Comparison of ENCODE assay signal across 23 mouse cellular contexts in the genomic region with DNA sequence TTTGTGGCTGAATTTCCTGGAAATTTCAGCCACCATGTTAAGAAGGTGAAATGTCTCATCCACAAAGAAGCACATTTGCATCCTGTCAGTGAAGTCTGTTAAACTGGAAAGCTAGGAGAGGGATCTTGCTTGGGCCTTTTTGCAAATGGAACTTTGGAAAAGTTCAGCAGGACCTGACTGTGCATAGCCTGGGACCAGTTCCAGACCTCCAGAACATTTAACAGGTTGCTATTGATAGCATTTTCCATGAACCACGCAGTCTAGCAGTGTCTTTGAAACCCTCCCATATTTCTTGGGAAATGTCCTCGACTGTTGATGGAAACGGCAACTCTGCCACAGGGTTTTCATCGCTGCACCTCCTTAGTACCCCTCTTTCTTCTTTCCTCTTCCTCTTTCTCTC. TPM values are rescaled to one million over a fixed set of nuclear protein-coding genes. Genes with fewer than 3 reads are reported as not detected.
DNase-seq lines count a peak whose midpoint lies in the region; ATAC-seq lines count a peak whose summit lies in the region.
"Had no signal": no experiment of that assay in that cellular context is flagged by ENCODE, and none has a peak within 500 bp of the region (broad histone marks: within the 10 kb centered on the region; RNA-seq: fewer than 3 reads in every experiment).

No protein-coding gene starts in this region.

- ATAC-seq in limb, embryonic 12.5 days (ENCODE audit: insufficient number of reproducible peaks, insufficient read depth, low FRiP score, low TSS enrichment, low read depth): no peak
- no peak for ATAC-seq in embryonic facial prominence, embryonic 13.5 days (ENCODE audit: insufficient number of reproducible peaks, insufficient read depth, low FRiP score, low TSS enrichment, low read depth)
- ATAC-seq in embryonic facial prominence, embryonic 15.5 days (ENCODE audit: insufficient number of reproducible peaks, low FRiP score, low TSS enrichment, low read depth): no peak
- ATAC-seq: forebrain, embryonic 15.5 days; midbrain, embryonic 13.5 days; Patski had no signal

- H3K9me3 ChIP-seq in heart, embryonic 10.5 days: no peaks in the 10 kb centered on the region
- H3K9me3 ChIP-seq in limb, embryonic 12.5 days: no peaks in the 10 kb centered on the region
- H3K9me3 ChIP-seq in limb, embryonic 10.5 days (replicated peaks): no peaks in the 10 kb centered on the region
- no peaks in the 10 kb centered on the region for H3K9me3 ChIP-seq in embryonic facial prominence, embryonic 13.5 days
- H3K9me3 ChIP-seq in embryonic facial prominence, embryonic 15.5 days (replicated peaks): no peaks in the 10 kb centered on the region
- H3K9me3 ChIP-seq in midbrain, embryonic 10.5 days (replicated peaks): no peaks in the 10 kb centered on the region
- H3K9me3 ChIP-seq: forebrain, embryonic 15.5 days; G1E; hindbrain, embryonic 15.5 days; liver, embryonic 15.5 days; midbrain, embryonic 13.5 days had no signal

- H3K4me2 ChIP-seq in limb, embryonic 12.5 days: no peak overlapping the region
- H3K4me2 ChIP-seq in embryonic facial prominence, embryonic 13.5 days: no peak overlapping the region
- H3K4me2 ChIP-seq in embryonic facial prominence, embryonic 15.5 days (replicated peaks): no peak overlapping the region
- H3K4me2 ChIP-seq: forebrain, embryonic 15.5 days; hindbrain, embryonic 15.5 days; liver, embryonic 15.5 days; midbrain, embryonic 13.5 days had no signal

- DNase-seq in heart, embryonic 10.5 days (ENCODE audit: low spot score): no peak
- no peak for DNase-seq in heart, adult 8-10 months (ENCODE audit: low spot score)
- DNase-seq in limb, embryonic 10.5 days (ENCODE audit: low spot score): no peak
- DNase-seq in midbrain, embryonic 10.5 days (ENCODE audit: low spot score): no peak
- no peak for DNase-seq in embryo, embryonic 10.5 days (ENCODE audit: low spot score)
- DNase-seq: B cell, adult 2 months; cerebellum, adult 11 months; cerebellum, adult 9-11 months; gastrocnemius, postnatal 10 days; kidney, adult 2 months; kidney, postnatal 10 days; lung, postnatal 14 days had no signal

- peaks cover 93% of the 10 kb centered on the region for H3K4me1 ChIP-seq in heart, embryonic 10.5 days
- peaks cover 84% of the 10 kb centered on the region for H3K4me1 ChIP-seq in limb, embryonic 12.5 days (replicated peaks)
- peaks cover 65% of the 10 kb centered on the region for H3K4me1 ChIP-seq in limb, embryonic 10.5 days
- peaks cover 81% of the 10 kb centered on the region for H3K4me1 ChIP-seq in embryonic facial prominence, embryonic 13.5 days
- H3K4me1 ChIP-seq in embryonic facial prominence, embryonic 15.5 days: peaks cover 28% of the 10 kb centered on the region
- peaks cover 23% of the 10 kb centered on the region for H3K4me1 ChIP-seq in midbrain, embryonic 10.5 days

- H3K36me3 ChIP-seq in heart, embryonic 10.5 days: no peaks in the 10 kb centered on the region
- H3K36me3 ChIP-seq in limb, embryonic 12.5 days: no peaks in the 10 kb centered on the region
- no peaks in the 10 kb centered on the region for H3K36me3 ChIP-seq in limb, embryonic 10.5 days
- no peaks in the 10 kb centered on the region for H3K36me3 ChIP-seq in embryonic facial prominence, embryonic 13.5 days
- no peaks in the 10 kb centered on the region for H3K36me3 ChIP-seq in embryonic facial prominence, embryonic 15.5 days
- no peaks in the 10 kb centered on the region for H3K36me3 ChIP-seq in midbrain, embryonic 10.5 days
- H3K36me3 ChIP-seq: forebrain, embryonic 15.5 days; G1E; hindbrain, embryonic 15.5 days; liver, embryonic 15.5 days; midbrain, embryonic 13.5 days had no signal

- H3K27ac ChIP-seq in heart, embryonic 10.5 days: peak overlapping the region; percentile 47; the same call in 1 of the 2 replicates
- peak overlapping the region; percentile 85 for H3K27ac ChIP-seq in limb, embryonic 12.5 days
- no peak overlapping the region for H3K27ac ChIP-seq in limb, embryonic 10.5 days
- peak overlapping the region; percentile 82 for H3K27ac ChIP-seq in embryonic facial prominence, embryonic 13.5 days
- H3K27ac ChIP-seq in embryonic facial prominence, embryonic 15.5 days (replicated peaks): peak overlapping the region; percentile 49; the same call in 1 of the 2 replicates
- H3K27ac ChIP-seq in midbrain, embryonic 10.5 days (replicated peaks): no peak overlapping the region
- H3K27ac ChIP-seq: forebrain, embryonic 15.5 days; hindbrain, embryonic 15.5 days; left cerebral cortex, adult 2 months; liver, embryonic 15.5 days; midbrain, embryonic 13.5 days had no signal

- no peak overlapping the region for H3K9ac ChIP-seq in limb, embryonic 12.5 days (replicated peaks)
- no peak overlapping the region for H3K9ac ChIP-seq in embryonic facial prominence, embryonic 13.5 days
- H3K9ac ChIP-seq in embryonic facial prominence, embryonic 15.5 days: no peak overlapping the region
- H3K9ac ChIP-seq: forebrain, embryonic 15.5 days; hindbrain, embryonic 15.5 days; liver, embryonic 15.5 days; midbrain, embryonic 13.5 days had no signal

- H3K4me3 ChIP-seq in heart, embryonic 10.5 days: no peak overlapping the region
- no peak overlapping the region for H3K4me3 ChIP-seq in limb, embryonic 12.5 days (replicated peaks)
- H3K4me3 ChIP-seq in limb, embryonic 10.5 days: no peak overlapping the region
- no peak overlapping the region for H3K4me3 ChIP-seq in embryonic facial prominence, embryonic 13.5 days
- H3K4me3 ChIP-seq in embryonic facial prominence, embryonic 15.5 days (replicated peaks): no peak overlapping the region
- no peak overlapping the region for H3K4me3 ChIP-seq in midbrain, embryonic 10.5 days
- H3K4me3 ChIP-seq: forebrain, embryonic 15.5 days; hindbrain, embryonic 15.5 days; left cerebral cortex, adult 2 months; liver, embryonic 15.5 days; midbrain, embryonic 13.5 days had no signal

- H3K27me3 ChIP-seq in heart, embryonic 10.5 days (ENCODE audit: insufficient read depth, poor library complexity, severe bottlenecking): no peaks in the 10 kb centered on the region
- H3K27me3 ChIP-seq in limb, embryonic 12.5 days: no peaks in the 10 kb centered on the region
- H3K27me3 ChIP-seq in limb, embryonic 10.5 days (ENCODE audit: low read depth, poor library complexity, severe bottlenecking): no peaks in the 10 kb centered on the region
- H3K27me3 ChIP-seq in embryonic facial prominence, embryonic 13.5 days: no peaks in the 10 kb centered on the region
- H3K27me3 ChIP-seq in embryonic facial prominence, embryonic 15.5 days: no peaks in the 10 kb centered on the region
- H3K27me3 ChIP-seq in midbrain, embryonic 10.5 days (ENCODE audit: low read depth, poor library complexity, severe bottlenecking): no peaks in the 10 kb centered on the region
- H3K27me3 ChIP-seq: CH12.LX; forebrain, embryonic 15.5 days; hindbrain, embryonic 15.5 days; liver, embryonic 15.5 days; midbrain, embryonic 13.5 days; Patski had no signal

- WGBS in heart, embryonic 10.5 days: 71% methylated on average over 4 of the region's 4 CpGs
- WGBS in limb, embryonic 12.5 days: 73% methylated on average over 4 of the region's 4 CpGs
- 97% methylated on average over 4 of the region's 4 CpGs for WGBS in limb, embryonic 10.5 days
- WGBS in embryonic facial prominence, embryonic 13.5 days: 76% methylated on average over 4 of the region's 4 CpGs
- 63% methylated on average over 4 of the region's 4 CpGs for WGBS in embryonic facial prominence, embryonic 15.5 days
- 89% methylated on average over 4 of the region's 4 CpGs for WGBS in midbrain, embryonic 10.5 days

RNA-seq across cellular contexts. Expression of a gene that starts 23.3 kb away (rescaled TPM):
- polyA plus RNA-seq in heart, embryonic 10.5 days (2016; fragmentation: Nextera tagmentation; extraction: Ambion mirVana): 19.0 and 33.2 TPM in 2 replicates
- 10 to 100 TPM; 22.9 to 27.5 (median 24.8) TPM for total RNA-seq in heart, adult 8-10 months (2022)
- 19.6 and 21.5 TPM in 2 replicates for polyA plus RNA-seq in limb, embryonic 12.5 days (2016; fragmentation: Nextera tagmentation; extraction: Ambion mirVana)
- polyA plus RNA-seq in limb, embryonic 10.5 days (2016; fragmentation: Nextera tagmentation; extraction: Ambion mirVana): 14.2 and 17.6 TPM in 2 replicates
- 17.4 and 19.7 TPM in 2 replicates for polyA plus RNA-seq in embryonic facial prominence, embryonic 13.5 days (2015; fragmentation: Nextera tagmentation; extraction: Ambion mirVana)
- polyA plus RNA-seq in embryonic facial prominence, embryonic 15.5 days (2015; fragmentation: Nextera tagmentation; extraction: Ambion mirVana): 13.8 and 16.5 TPM in 2 replicates
- polyA plus RNA-seq in midbrain, embryonic 10.5 days (2016; fragmentation: Nextera tagmentation; extraction: Ambion mirVana): 11.5 and 14.9 TPM in 2 replicates
- polyA plus RNA-seq: G1E had no signal

Comparison
In these comparisons a context has a peak if more than half of its experiments do, and no peak if none do; other contexts are left out.
1. H3K27ac ChIP-seq: peak in heart, embryonic 10.5 days (single experiment), limb, embryonic 12.5 days (single experiment), embryonic facial prominence, embryonic 13.5 days (single experiment) and embryonic facial prominence, embryonic 15.5 days (single experiment); none in limb, embryonic 10.5 days (single experiment) and midbrain, embryonic 10.5 days (single experiment).